25 mouse cellular contexts compared by ENCODE assay signal in genomic region chr9:92907102-92907501, GRCm38 (mm10).
"Had no signal": no experiment of that assay in that cellular context is flagged by ENCODE, and none has a peak within 500 bp of the region (broad histone marks: within the 10 kb centered on the region; RNA-seq: fewer than 3 reads in every experiment).

No protein-coding gene starts in this region.

- H3K4me3 ChIP-seq: layer of hippocampus, adult 2 months; limb, embryonic 10.5 days; limb, embryonic 13.5 days; liver, embryonic 12.5 days; liver, embryonic 15.5 days; lung, embryonic 15.5 days; megakaryocyte, embryonic 14.5 days; midbrain, embryonic 10.5 days; midbrain, embryonic 13.5 days; myocyte; neural tube, embryonic 13.5 days; stomach, embryonic 15.5 days had no signal

- H3K4me1 ChIP-seq: limb, embryonic 10.5 days; limb, embryonic 13.5 days; liver, embryonic 12.5 days; liver, embryonic 15.5 days; lung, embryonic 15.5 days; megakaryocyte, embryonic 14.5 days; midbrain, embryonic 10.5 days; midbrain, embryonic 13.5 days; neural tube, embryonic 13.5 days; stomach, embryonic 15.5 days had no signal

- DNase-seq: kidney, postnatal 25 days; layer of hippocampus, adult 9-11 months; liver; lung, adult 18-20 months; lung, postnatal 10 days; lung, postnatal 36 days; retina, postnatal 1 day; right cerebral cortex, postnatal 25 days; spleen, adult 18-20 months; thymus, adult 18-20 months; thymus, postnatal 4 days had no signal

- H3K4me2 ChIP-seq: limb, embryonic 13.5 days; liver, embryonic 12.5 days; liver, embryonic 15.5 days; lung, embryonic 15.5 days; midbrain, embryonic 13.5 days; neural tube, embryonic 13.5 days; stomach, embryonic 15.5 days had no signal

- ATAC-seq: liver, embryonic 12.5 days; midbrain, embryonic 13.5 days; midbrain, embryonic 16.5 days had no signal

- H3K9me3 ChIP-seq: limb, embryonic 10.5 days; limb, embryonic 13.5 days; liver, embryonic 15.5 days; lung, embryonic 15.5 days; megakaryocyte, embryonic 14.5 days; midbrain, embryonic 10.5 days; midbrain, embryonic 13.5 days; neural tube, embryonic 13.5 days; stomach, embryonic 15.5 days had no signal

- H3K36me3 ChIP-seq: limb, embryonic 10.5 days; limb, embryonic 13.5 days; liver, embryonic 12.5 days; liver, embryonic 15.5 days; lung, embryonic 15.5 days; midbrain, embryonic 10.5 days; midbrain, embryonic 13.5 days; neural tube, embryonic 13.5 days; stomach, embryonic 15.5 days had no signal

- H3K27ac ChIP-seq: kidney, postnatal 0 days; layer of hippocampus, adult 2 months; limb, embryonic 10.5 days; limb, embryonic 13.5 days; liver, embryonic 12.5 days; liver, embryonic 15.5 days; lung, embryonic 15.5 days; midbrain, embryonic 10.5 days; midbrain, embryonic 13.5 days; neural tube, embryonic 13.5 days; stomach, embryonic 15.5 days had no signal

- H3K27me3 ChIP-seq: limb, embryonic 13.5 days; liver, embryonic 12.5 days; liver, embryonic 15.5 days; lung, embryonic 15.5 days; megakaryocyte, embryonic 14.5 days; midbrain, embryonic 13.5 days; neural tube, embryonic 13.5 days; stomach, embryonic 15.5 days had no signal

- H3K9ac ChIP-seq: limb, embryonic 13.5 days; liver, embryonic 12.5 days; liver, embryonic 15.5 days; lung, embryonic 15.5 days; midbrain, embryonic 13.5 days; neural tube, embryonic 13.5 days; stomach, embryonic 15.5 days had no signal
